Mouse (Mus musculus) thymus, adult 2 months (tissue): Measurements from ENCODE around the gene Bcas2.

Experiments used
- CTCF ChIP-seq: fragments of 200-500 bp; IDR thresholded peaks from 2 replicates; pipeline ENCODE4 v1.5.1; 2012; ENCODE audit warnings: mild to moderate bottlenecking, control low read depth, low read length, moderate library complexity, borderline replicate concordance; ENCODE audit not compliant: control insufficient read depth, poor library complexity, insufficient read depth; ENCODE audit errors: extremely low read depth
- POLR2A ChIP-seq: fragments of 200-500 bp; IDR thresholded peaks from 2 replicates; pipeline ENCODE4 v1.6.1; 2012; ENCODE audit warnings: mild to moderate bottlenecking, low read length, control low read depth, moderate library complexity; ENCODE audit not compliant: control insufficient read depth, poor library complexity, insufficient read depth; ENCODE audit errors: extremely low read depth

DNA sequence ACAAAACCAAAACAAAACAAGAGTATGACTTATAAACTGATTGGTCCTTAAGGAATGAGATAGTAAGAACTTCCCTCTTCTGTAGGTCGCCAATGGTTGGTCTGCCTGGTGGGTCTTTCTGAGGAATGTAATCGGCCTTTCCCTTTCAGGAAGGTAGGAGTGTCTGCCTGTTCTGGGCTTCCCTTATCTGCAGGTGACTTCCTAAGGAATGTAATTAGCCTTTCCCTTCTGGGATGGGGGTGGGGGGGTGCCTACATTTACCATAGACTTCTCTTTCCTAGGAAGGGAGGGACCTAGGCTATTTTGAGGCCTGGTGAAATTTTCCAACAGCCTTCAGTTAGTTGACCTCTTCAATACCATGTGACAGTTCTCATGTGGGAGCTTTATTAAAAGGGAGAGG, 39.6 kb downstream of the Bcas2 start:
- no peak for TF ChIP-seq CTCF
- TF ChIP-seq POLR2A: no peak
